Mouse (Mus musculus) lung, postnatal 0 days (tissue): ENCODE results near the gene Prlh.

Experiments
- CTCF ChIP-seq: IDR thresholded peaks from 2 replicates; pipeline ENCODE4 v1.5.1; 2016; ENCODE audit warnings: antibody characterized with exemption, mild to moderate bottlenecking
- EP300 ChIP-seq: IDR thresholded peaks from 2 replicates; pipeline ENCODE4 v1.6.1; 2016; ENCODE audit warnings: antibody characterized with exemption, mild to moderate bottlenecking, control low read depth

GRCm38 (mm10) chr1:90969881-90970390, 17.0 kb downstream of the Prlh start:
- TF ChIP-seq CTCF (no peak), EP300 (no peak)
